Mouse (Mus musculus): ENCODE results near the gene BC051665. TPM values are rescaled to one million over a fixed set of nuclear protein-coding genes. Genes with fewer than 3 reads are reported as not detected.

BC051665 gene
- not detected in 2 replicates for polyA plus RNA-seq (2016; fragmentation: Nextera tagmentation; extraction: Ambion mirVana)

DNA sequence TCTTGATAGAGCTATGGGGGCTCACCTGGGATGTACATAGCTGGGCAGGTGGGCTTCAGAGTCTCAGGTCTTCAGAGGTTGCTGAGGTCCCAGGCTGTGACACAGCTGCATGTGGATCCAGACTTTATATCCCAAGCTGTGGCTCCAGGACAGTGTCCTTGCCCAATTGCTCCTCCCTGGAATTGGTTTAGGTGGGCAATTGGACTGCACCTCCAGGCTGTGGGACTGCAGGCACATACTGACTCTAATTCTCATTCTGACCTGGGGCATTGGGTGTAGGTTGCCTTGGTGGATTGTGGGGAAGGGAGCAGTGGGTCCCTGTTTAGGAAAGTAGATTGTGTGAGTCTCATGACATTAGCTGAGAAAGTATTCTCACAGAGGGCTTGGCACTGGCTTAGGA is at the start of gene BC051665:
Gene BC051665, minus strand, starts transcription at position 101 of the 400 bp plus-strand sequence.
- H3K9me3 ChIP-seq, result no peaks in the 10 kb centered on the region
- H3K9ac ChIP-seq (replicated peaks), result no peak within 1 kb of the TSS
- no peaks in the 10 kb centered on the region for H3K4me1 ChIP-seq
- no peak within 1 kb of the TSS for H3K27ac ChIP-seq (replicated peaks)
- H3K27me3 ChIP-seq, result no peaks in the 10 kb centered on the region
- H3K36me3 ChIP-seq, result no peaks in the 10 kb centered on the region
- no peak within 1 kb of the TSS for H3K4me2 ChIP-seq (replicated peaks)
- no peak within 1 kb of the TSS for H3K4me3 ChIP-seq
- no peak for ATAC-seq (ENCODE audit: low FRiP score, low read depth)

DNA sequence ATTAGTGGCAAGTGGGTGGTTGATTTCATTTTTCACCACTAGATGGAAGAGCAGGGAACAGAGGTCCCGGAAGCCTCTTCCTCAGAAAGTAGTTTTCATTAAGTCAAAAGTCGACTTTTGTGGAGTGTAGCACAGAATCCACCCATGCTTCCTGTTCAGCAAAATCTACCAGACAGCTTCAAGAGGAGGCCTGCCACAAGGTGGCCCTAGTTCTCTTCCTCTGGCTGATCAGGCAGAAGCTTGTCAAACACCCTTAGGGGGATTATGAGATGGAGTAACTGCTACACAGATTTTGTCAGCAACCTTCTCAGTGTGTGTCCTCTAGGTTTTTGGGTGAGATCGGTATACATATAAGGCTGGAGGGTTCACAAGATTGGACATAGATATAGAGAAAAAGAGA is 39.9 kb upstream of the BC051665 start:
- H3K9ac ChIP-seq (replicated peaks), result no peak overlapping the region
- H3K4me2 ChIP-seq (replicated peaks), result no peak overlapping the region
- no peaks in the 10 kb centered on the region for H3K4me1 ChIP-seq
- no peaks in the 10 kb centered on the region for H3K36me3 ChIP-seq
- no peak overlapping the region for H3K4me3 ChIP-seq
- no peaks in the 10 kb centered on the region for H3K9me3 ChIP-seq
- no peak overlapping the region for H3K27ac ChIP-seq (replicated peaks)
- WGBS, result 61% methylated on average over 3 of the region's 3 CpGs
- no peak for ATAC-seq (ENCODE audit: low FRiP score, low read depth)
- no peaks in the 10 kb centered on the region for H3K27me3 ChIP-seq

DNA sequence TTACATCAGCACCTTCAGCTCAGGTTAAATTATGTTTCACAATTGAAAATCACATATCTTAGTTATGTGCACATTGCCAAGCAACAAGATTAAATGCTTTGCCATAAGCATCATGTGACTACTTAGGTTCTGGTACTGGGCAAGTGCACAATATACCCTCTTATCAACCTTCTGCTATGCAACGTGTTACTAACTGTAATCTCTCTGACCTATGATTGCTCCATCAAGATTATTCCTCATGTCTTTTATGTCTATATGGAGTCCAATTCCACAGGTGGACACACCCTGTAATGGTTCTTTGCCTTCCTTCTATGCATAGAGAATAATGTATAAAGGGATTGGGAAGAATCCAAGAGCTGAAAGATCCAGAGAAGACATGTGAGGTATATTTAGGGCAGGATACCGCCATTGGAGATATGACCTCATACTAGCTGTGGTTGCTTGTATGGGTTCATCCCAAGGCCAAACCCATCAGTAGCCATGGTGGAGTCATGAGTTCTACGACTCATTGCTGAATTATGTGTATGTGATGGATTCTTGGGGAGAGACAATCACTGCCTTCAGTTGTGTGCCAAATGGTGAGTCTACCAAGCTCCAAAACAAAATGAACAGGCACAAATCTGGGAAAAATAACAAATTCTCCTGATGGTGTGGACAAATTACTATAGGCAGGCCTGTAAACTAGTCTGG is 34.5 kb upstream of the BC051665 start:
- WGBS, result 62% methylated on average over 3 of the region's 3 CpGs

DNA sequence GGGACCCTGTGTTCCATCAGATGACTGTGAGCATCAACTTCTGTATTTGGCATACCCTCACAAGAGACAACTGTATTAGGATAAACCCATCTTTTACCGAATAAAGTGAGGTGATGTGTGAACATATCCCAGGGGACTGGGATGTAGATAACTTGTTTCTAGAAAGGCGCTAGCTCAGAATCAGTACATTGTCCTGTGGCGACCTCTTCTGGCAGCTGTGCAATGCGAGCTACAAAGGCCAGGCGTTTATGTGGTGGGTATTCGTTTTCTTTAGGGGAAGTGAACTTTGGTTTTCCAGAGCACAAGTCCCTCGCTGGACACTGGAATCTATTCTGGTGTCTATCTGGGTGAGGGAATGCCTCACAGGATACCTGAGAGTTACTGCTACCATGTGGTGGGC is 33.3 kb upstream of the BC051665 start:
- 13% methylated on average over 7 of the region's 7 CpGs for WGBS
- no peak overlapping the region for H3K4me2 ChIP-seq (replicated peaks)
- H3K36me3 ChIP-seq, result no peaks in the 10 kb centered on the region
- no peak overlapping the region for H3K27ac ChIP-seq (replicated peaks)
- no peak overlapping the region for H3K9ac ChIP-seq (replicated peaks)
- no peak overlapping the region for H3K4me3 ChIP-seq
- H3K9me3 ChIP-seq, result no peaks in the 10 kb centered on the region
- no peaks in the 10 kb centered on the region for H3K27me3 ChIP-seq
- no peaks in the 10 kb centered on the region for H3K4me1 ChIP-seq
- ATAC-seq (ENCODE audit: low FRiP score, low read depth), result no peak

More for the DNA sequence above, 34.5 kb upstream of the BC051665 start:
- no peaks in the 10 kb centered on the region for H3K27me3 ChIP-seq
- no peak overlapping the region for H3K27ac ChIP-seq (replicated peaks)
- H3K4me2 ChIP-seq (replicated peaks), result no peak overlapping the region
- H3K9ac ChIP-seq (replicated peaks), result no peak overlapping the region
- H3K4me1 ChIP-seq, result no peaks in the 10 kb centered on the region
- H3K36me3 ChIP-seq, result no peaks in the 10 kb centered on the region
- H3K9me3 ChIP-seq, result no peaks in the 10 kb centered on the region
- no peak for ATAC-seq (ENCODE audit: low FRiP score, low read depth)
- H3K4me3 ChIP-seq, result no peak overlapping the region

DNA sequence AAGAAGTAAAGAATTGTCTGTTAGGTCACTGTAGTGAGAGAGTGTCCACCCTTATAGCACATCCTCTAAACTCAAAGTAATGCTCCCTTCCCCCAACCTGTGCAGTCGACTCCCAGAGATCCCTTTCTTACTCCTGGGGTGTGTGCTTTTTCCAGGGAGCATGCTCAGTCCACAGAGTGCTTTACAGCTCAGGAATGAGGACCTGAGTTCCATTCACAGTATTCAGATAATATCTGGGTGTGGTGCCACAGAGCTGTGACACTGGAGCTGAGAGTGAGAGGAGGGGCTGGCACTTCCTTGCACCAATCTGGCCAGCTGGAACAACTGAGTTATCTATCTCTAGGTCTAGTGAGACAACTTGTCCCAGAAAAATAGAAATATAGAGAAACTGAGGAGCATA is 27.6 kb upstream of the BC051665 start:
- WGBS, result 60% methylated on average over 1 of the region's 1 CpGs
- no peak for ATAC-seq (ENCODE audit: low FRiP score, low read depth)

DNA sequence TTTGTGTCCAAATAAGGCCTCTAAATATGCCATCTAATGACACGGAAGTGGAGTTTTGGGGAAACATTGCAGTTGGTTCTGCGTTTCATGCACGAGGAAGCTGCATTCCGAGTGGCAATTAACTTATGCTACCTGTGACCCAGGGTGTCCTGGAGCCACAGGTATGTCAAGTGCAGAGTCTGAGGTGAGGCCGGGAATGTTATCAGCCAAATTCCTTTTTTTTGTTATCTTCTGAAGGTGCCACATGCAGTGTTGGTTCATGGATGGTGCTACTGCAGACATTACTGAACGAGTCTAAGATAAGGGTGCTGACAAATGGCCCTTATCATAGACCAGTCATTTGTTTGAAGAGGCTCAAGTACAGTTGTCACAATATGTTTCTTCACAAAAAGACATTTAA is 26.6 kb upstream of the BC051665 start:
- no peaks in the 10 kb centered on the region for H3K9me3 ChIP-seq
- no peak overlapping the region for H3K4me2 ChIP-seq (replicated peaks)
- no peak for ATAC-seq (ENCODE audit: low FRiP score, low read depth)
- no peaks in the 10 kb centered on the region for H3K36me3 ChIP-seq
- H3K27ac ChIP-seq (replicated peaks), result no peak overlapping the region
- no peaks in the 10 kb centered on the region for H3K27me3 ChIP-seq
- H3K9ac ChIP-seq (replicated peaks), result no peak overlapping the region
- H3K4me3 ChIP-seq, result no peak overlapping the region
- WGBS, result 86% methylated on average over 6 of the region's 6 CpGs
- H3K4me1 ChIP-seq, result no peaks in the 10 kb centered on the region

More for the DNA sequence above, 27.6 kb upstream of the BC051665 start:
- H3K9ac ChIP-seq (replicated peaks), result no peak overlapping the region
- H3K4me1 ChIP-seq, result no peaks in the 10 kb centered on the region
- no peaks in the 10 kb centered on the region for H3K36me3 ChIP-seq
- no peak overlapping the region for H3K4me2 ChIP-seq (replicated peaks)
- H3K9me3 ChIP-seq, result no peaks in the 10 kb centered on the region
- no peak overlapping the region for H3K27ac ChIP-seq (replicated peaks)
- no peak overlapping the region for H3K4me3 ChIP-seq
- H3K27me3 ChIP-seq, result no peaks in the 10 kb centered on the region

DNA sequence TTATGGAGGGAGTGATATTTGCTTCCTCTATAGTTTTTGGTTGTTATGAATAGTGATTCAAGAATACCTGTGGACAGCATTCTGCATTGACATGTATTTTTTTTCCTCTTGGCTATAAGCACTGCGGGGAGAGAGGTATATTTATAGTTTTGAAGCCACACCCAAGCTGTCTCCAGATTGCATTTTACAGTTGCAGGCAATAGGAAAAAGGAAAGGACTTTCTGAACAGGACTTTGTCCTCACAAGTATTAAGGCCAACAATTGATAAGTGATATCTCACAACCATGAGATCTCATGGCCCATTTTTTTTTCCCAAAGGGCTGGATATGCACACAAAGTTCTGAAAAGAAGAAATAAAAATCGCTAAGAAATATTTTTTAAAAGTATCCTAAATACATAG is 23.5 kb upstream of the BC051665 start:
- Histone ChIP-seq H3K4me3 (no peak overlapping the region), H3K9me3 (no peaks in the 10 kb centered on the region), H3K4me2 (replicated peaks) (no peak overlapping the region), H3K9ac (replicated peaks) (no peak overlapping the region), H3K36me3 (no peaks in the 10 kb centered on the region), H3K27ac (replicated peaks) (no peak overlapping the region), H3K27me3 (no peaks in the 10 kb centered on the region), H3K4me1 (no peaks in the 10 kb centered on the region)
- 78% methylated on average over 2 of the region's 2 CpGs for WGBS
- no peak for ATAC-seq (ENCODE audit: low FRiP score, low read depth)

DNA sequence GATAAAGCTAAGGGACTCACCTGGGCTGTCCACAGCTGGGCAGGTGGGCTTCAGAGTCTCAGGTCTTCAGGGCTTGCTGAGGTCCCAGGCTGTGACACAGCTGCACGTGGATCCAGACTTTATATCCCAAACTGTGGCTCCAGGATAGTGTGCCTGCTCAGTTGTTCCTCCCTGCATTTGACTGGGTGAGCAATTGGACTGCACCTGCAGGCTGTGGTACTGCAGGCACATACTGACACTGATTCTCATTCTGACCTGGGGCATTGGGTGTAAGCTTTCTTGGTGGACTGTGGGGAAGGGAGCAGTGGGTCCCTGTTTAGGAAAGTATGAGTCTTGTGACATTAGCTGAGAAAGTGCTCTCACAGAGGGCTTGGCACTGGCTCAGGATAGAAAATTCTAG is 16.6 kb upstream of the BC051665 start, which contains the start of gene Ctsll3:
Gene Ctsll3, minus strand, starts transcription at position 101 of the 400 bp plus-strand sequence.
- no peak within 1 kb of the TSS for H3K27ac ChIP-seq (replicated peaks)
- 84% methylated on average over 1 of the region's 1 CpGs for WGBS
- H3K9ac ChIP-seq (replicated peaks), result no peak within 1 kb of the TSS
- H3K27me3 ChIP-seq, result no peaks in the 10 kb centered on the region
- no peak within 1 kb of the TSS for H3K4me3 ChIP-seq
- no peak for ATAC-seq (ENCODE audit: low FRiP score, low read depth)
- H3K4me1 ChIP-seq, result no peaks in the 10 kb centered on the region
- H3K9me3 ChIP-seq, result no peaks in the 10 kb centered on the region
- no peak within 1 kb of the TSS for H3K4me2 ChIP-seq (replicated peaks)
- no peaks in the 10 kb centered on the region for H3K36me3 ChIP-seq

DNA sequence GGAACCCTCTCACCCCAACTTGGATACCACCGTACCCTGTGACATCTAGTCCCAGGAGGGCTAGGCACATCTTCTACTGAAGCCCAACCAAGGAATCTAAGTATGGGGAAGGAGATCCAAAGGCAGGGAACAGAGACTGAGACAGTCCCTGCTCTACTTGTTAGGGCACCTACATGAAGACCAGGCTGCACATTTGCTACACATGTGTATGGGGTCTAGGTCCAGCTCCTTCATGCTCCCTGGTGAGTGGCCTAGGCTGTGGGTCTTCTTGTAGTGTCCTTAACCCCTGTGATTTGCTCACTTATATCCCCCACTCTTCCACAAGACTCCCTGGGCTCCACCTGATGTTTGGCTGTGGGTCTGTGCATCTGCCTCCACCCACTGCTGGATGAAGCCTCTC is 3.3 kb upstream of the BC051665 start:
- Histone ChIP-seq H3K27ac (replicated peaks) (no peak overlapping the region), H3K4me3 (no peak overlapping the region), H3K4me1 (no peaks in the 10 kb centered on the region), H3K27me3 (no peaks in the 10 kb centered on the region), H3K36me3 (no peaks in the 10 kb centered on the region), H3K9ac (replicated peaks) (no peak overlapping the region), H3K4me2 (replicated peaks) (no peak overlapping the region), H3K9me3 (no peaks in the 10 kb centered on the region)
- WGBS, result 84% methylated on average over 1 of the region's 1 CpGs
- no peak for ATAC-seq (ENCODE audit: low FRiP score, low read depth)

DNA sequence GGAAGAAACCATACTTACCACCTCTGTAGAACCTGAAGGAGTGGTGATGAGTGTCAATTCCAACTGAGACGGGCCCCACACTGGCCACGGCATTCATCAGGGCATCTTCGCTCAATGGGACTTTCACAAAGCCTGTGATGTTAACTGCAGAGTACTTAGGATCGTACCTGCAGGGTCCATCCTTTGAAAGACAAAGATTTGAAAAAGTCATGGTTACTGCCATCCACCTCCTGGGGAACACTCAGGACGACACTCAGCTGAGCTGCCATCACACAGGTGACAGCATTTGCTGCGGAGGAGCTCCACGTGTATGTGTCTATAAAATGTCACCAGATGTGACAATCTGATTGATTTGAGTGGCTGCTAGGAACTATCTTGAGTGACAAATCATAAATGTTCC is 2.9 kb downstream of the BC051665 start:
- no peak for ATAC-seq (ENCODE audit: low FRiP score, low read depth)
- WGBS, result 88% methylated on average over 7 of the region's 7 CpGs

DNA sequence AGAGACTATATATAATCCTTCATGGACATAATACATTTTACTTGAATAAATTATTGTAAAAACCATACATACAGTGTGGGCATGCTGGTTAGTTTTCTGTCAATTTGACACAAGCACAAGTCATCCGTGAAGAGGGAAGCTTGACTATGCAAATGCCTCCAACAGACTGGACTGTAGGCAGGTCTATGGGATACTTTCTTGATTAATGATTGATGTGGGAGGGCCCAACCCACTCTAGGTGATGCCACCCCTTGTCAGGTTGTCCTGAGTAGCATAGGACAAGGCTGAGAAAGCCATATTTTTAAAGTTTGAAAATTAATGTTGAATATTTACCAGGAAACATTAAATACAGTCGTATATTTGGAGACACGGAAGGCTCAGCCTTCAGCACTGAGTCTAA is 5.6 kb downstream of the BC051665 start:
- no peak overlapping the region for H3K9ac ChIP-seq (replicated peaks)
- no peak overlapping the region for H3K4me2 ChIP-seq (replicated peaks)
- no peak for ATAC-seq (ENCODE audit: low FRiP score, low read depth)
- no peaks in the 10 kb centered on the region for H3K36me3 ChIP-seq
- H3K4me1 ChIP-seq, result no peaks in the 10 kb centered on the region
- no peaks in the 10 kb centered on the region for H3K9me3 ChIP-seq
- H3K27ac ChIP-seq (replicated peaks), result no peak overlapping the region
- no peak overlapping the region for H3K4me3 ChIP-seq
- no peaks in the 10 kb centered on the region for H3K27me3 ChIP-seq
- WGBS, result 93% methylated on average over 3 of the region's 3 CpGs

More for the DNA sequence above, 2.9 kb downstream of the BC051665 start:
- H3K4me1 ChIP-seq, result no peaks in the 10 kb centered on the region
- H3K4me3 ChIP-seq, result no peak overlapping the region
- no peaks in the 10 kb centered on the region for H3K36me3 ChIP-seq
- no peak overlapping the region for H3K27ac ChIP-seq (replicated peaks)
- H3K9me3 ChIP-seq, result no peaks in the 10 kb centered on the region
- no peak overlapping the region for H3K4me2 ChIP-seq (replicated peaks)
- no peaks in the 10 kb centered on the region for H3K27me3 ChIP-seq
- no peak overlapping the region for H3K9ac ChIP-seq (replicated peaks)

DNA sequence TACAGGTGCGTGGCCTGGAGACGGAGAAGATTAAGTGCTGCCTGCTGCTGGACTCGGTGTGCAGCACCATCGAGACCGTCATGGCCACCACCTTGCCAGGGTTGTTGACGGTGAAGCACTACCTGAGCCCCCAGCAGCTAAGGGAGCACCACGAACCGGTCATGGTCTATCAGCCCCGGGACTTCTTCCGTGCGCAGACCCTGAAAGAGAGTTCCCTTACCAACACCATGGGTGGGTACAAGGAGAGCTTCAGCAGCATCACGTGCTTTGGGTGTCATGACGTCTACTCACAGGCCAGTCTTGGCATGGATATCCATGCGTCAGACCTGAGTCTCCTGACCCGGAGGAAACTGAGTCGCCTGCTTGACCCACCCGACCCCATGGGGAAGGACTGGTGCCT is 25.0 kb downstream of the BC051665 start:
- ATAC-seq (ENCODE audit: low FRiP score, low read depth), result no peak
- 95% methylated on average over 17 of the region's 17 CpGs for WGBS
- Histone ChIP-seq H3K36me3 (peaks cover 37% of the 10 kb centered on the region), H3K4me2 (replicated peaks) (no peak overlapping the region), H3K27me3 (no peaks in the 10 kb centered on the region), H3K4me1 (no peaks in the 10 kb centered on the region), H3K27ac (replicated peaks) (no peak overlapping the region), H3K9me3 (no peaks in the 10 kb centered on the region), H3K4me3 (no peak overlapping the region), H3K9ac (replicated peaks) (no peak overlapping the region)

DNA sequence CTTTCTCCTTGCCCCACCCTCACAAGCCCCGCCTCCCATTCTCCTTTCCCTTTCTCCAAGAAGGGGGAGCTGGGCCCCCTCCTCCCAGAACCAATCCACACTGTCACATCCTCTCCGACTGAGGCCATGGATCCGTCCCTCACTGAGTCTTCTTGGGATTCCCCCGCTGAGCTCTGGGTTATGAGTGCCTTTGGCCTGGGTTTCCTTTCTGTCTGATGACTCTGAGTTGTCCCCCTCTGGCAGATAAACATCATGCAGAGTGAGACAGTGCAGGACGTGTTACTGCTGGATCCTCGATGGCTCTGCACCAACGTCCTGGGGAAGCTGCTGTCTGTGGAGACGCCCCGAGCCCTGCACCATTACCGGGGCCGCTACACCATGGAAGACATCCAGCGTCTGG is 25.8 kb downstream of the BC051665 start:
- H3K27me3 ChIP-seq, result no peaks in the 10 kb centered on the region
- H3K9me3 ChIP-seq, result no peaks in the 10 kb centered on the region
- peaks cover 37% of the 10 kb centered on the region for H3K36me3 ChIP-seq
- no peak overlapping the region for H3K4me3 ChIP-seq
- no peak overlapping the region for H3K27ac ChIP-seq (replicated peaks)
- no peaks in the 10 kb centered on the region for H3K4me1 ChIP-seq
- no peak overlapping the region for H3K4me2 ChIP-seq (replicated peaks)
- WGBS, result 95% methylated on average over 12 of the region's 12 CpGs
- ATAC-seq (ENCODE audit: low FRiP score, low read depth), result 0 out of 2 replicates have a peak, but pooled peaks have one; percentile 19
- no peak overlapping the region for H3K9ac ChIP-seq (replicated peaks)
